Mouse (Mus musculus) cerebellum, adult (tissue): ENCODE measurements around the gene Vdac2.

Source experiments
- ATAC-seq: cut with Nextera tagmentation; 2 replicates; pipeline ENCODE4 v1.9.2; 2017; ENCODE audit warnings: mild to moderate bottlenecking, moderate library complexity, mixed read lengths; ENCODE audit not compliant: insufficient number of reproducible peaks, low FRiP score, low TSS enrichment

Gene Vdac2

DNA sequence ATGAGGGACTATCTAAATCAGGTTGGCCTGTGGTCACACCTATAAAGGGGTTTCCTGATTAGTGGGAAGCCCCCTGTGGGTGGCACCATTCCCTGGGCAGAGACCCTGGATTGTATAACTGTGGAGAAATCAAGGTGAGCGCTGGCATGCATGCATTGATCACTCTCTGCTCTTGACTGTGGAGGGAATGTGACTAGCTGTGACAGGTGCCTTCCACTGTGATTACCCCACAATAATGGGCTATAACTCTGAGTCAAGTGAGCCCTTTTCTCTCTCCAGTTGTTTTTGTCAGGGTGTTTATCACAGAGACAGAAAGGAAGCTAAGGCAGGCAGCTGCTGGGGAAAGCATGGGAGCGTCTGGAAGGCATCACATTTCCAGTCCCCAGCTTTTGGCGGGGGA lies 8.8 kb upstream of the Vdac2 start:
- ATAC-seq = no peak

DNA sequence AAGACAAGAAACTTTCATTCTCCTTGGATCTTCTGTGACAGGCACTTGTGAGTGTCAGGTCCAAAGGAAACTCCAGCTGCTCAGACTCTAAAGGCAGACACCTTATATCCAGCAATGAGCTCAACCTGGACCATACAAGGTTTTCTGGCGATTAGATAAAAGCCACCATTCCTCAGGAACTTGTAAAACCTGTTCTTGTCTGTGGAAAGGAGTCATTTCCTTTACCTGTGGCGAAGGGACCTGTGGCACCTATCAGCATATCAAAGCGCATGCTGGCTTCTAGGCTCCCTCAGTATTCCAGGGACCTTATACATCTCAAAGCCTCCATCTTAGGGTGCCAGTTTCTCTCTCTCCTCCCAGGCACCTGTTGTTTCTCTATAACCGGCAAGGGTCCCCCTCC lies 7.6 kb upstream of the Vdac2 start:
- ATAC-seq = no peak

DNA sequence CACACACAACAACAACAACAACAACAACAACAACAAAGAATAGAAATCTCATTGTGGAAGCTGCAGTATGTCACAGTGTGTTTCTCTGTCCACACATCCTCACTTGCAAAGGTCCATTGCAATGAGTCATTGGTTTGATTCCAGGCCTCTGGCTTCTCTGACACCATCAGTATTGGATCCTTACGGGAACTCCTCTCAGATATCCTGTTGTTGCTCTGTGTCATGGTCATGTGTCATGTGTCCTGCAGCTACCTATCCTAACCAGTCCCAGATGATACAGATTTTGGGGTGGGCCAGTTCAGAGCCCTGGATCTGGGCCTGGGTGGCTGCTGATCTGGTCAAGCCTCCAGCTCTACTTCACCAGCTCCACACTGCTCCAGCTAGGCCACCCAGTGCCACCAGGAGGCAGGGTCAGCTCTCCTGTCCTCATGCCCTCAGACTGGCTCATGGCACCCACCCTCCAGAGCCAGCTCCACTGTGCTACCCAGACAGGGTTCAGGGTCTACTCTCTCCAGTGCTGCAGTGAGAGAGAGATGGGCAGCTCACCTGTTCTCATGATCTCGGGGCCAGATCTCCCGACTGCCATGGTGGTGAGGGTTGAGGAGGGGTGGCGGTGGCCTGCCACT lies 4.0 kb upstream of the Vdac2 start:
- ATAC-seq = no peak

DNA sequence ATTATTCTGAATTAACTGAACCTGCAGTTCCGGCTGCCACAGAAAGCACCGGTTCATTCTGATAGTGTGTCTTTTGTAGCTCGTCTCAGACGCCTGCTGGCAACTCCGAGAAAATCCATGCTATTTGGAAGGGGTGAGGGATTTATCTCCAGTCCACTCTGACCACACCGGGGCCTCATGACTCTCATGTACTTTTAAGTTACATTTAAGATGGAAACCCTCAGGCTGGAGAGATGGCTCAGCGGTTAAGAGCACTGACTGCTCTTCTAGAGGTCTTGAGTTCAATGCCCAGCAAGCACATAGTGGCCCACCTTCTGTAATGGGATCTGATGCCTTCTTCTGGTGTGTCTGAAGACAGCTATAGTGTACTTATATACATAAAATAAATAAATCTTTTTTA lies 2.7 kb upstream of the Vdac2 start:
- no peak for ATAC-seq

DNA sequence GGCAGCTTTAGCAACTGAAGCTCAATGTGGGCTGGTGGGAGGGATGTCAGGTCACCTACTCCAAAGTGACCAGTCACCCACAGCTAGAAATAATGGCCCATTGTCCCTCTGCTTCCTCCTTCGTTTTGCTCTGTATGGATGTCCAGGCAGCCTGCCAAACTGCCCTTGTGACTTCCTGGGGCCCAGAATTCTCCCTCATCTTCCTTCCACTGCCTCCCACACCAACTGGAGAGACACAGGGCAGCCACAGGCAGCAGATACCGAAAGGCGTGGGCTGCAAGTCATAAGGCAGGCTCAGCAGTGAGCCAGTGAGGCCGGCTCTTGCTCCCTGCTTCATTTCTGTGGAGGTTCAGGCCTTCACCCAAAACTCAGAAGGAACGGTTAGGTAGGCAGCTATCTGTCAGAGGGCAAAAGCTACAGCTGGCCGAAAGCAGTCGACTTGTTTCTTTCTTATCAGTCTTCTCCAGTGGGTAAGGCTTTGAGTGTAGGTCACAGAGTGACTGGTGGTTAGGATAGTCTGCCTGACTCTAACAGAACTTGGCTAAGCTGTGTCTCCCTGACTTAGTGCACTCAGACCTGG lies 2.2 kb upstream of the Vdac2 start:
- peak; percentile 60; the same call in 1 of the 2 replicates for ATAC-seq

DNA sequence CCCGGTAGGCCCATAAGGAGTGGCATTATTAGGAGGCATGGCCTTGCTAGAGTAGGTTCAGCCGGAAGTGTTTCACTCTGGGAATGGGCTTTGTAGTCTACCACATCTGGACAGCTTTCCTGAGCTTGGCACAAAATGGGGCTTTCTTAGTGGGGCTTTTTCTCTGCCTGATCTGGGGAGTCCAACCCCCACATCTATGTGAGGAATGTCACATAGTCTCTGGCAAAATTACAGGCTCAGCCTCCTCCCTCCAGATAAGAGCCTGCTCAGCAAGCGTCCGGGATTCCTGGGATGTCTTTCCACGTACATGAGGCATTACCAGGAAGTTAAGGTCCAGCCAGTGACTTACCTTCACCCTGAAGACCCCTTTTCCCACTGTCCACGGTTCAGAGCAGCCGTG lies 1.1 kb upstream of the Vdac2 start:
- no peak for ATAC-seq

DNA sequence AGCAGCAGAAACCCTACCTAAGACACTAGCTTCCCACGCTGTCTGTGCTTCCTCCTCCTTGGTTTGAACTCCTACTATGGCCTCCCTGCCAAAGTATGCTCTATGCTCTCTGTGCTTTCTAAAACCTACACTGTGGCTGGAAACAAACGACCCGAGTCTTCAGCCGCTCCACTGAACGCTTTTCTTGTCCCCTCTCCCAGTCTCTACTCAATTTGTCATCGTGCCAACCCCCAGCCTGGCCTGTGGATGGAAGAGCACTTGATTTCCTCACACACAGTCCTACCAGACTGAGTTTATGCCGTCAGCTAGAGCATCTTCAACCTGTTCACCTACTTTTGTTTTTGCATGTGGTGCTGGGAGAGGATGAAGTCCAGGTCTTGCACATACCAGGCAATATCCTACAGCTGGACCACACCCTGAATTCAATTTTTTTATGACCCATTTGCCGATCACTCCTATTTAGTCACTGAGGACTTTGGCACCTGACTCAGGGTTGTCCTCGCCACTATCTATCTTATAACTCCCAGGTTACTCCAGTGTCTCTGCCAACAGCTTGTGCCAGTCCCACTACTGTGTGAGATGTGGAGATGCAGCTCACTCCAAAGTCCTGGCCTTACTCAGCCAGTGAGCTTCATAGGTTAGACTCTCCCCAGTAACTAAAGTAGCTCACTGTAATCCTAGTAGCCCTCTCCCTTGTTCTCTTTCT lies 901 bp downstream of the Vdac2 start:
- no peak for ATAC-seq

DNA sequence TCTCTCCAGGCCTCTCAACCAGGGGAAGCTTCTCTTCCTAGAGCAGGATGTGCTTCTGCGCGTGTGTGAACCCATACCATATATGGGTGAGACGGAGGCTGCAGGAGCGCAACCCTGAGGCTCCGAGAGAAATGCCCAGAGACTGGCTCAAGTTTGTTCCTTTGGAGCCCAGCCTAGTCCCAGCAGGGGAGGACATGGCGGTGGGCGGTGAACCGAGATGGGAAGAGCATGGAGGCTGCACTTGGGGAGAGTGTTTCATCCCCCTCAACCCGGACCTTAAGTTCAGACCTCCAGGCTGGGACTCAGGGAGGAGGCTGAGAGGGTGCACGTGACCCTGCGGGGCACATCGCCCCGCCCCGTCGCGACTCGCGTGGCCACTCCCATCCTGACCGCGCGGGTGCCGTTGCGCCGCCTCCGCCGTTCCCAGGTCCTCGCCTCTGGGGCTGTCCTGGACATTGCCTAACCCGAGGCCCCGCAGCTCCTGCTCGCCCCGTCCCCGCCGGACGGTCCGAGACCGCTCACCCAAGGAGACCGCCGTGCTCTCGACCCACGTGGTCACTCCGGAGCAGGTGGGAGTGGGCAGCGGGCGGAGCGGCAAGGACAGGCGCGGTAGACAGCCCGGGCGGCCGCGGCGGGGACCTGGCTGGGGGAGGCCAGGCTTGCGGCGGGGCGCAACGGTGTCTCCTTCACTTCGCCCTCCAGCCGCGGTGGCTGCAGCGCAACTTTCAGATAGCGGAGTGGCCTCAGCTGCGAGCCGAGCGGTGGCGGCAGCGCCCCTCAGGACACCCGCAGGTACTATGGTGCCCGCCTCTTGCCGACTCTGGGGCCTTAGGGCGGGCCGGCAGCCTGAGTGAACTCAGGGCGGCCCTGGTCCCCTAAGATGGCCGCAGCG lies 6.1 kb downstream of the Vdac2 start:
- ATAC-seq = peak; percentile 93

DNA sequence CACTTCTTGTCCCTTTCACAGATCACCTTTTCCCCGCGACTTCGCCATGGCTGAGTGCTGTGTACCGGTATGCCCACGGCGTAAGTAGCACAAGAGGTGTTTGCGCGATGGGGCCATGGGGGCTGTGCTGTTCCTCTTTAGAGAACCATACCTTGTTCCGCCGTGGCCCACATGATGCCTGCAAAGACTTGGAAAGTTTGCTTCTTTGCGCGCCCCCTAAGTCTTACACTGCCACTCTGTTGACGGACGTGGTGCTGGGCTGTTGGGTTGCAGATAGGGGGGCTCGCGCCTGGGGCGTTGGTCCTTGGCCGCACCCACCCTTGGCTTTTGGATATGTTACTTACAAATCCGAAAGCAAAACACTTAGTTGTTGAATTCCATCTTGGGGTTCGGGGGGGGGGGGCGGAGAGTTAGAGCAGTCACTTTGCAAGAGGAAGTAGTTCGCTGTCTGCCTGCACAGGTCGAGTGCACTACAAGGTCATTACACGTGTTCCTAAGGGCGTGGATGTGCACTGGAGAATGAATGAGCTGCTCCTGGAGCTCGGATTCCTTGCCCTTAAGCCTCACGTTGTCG lies 6.9 kb downstream of the Vdac2 start:
- ATAC-seq = no peak; the same call in 1 of the 2 replicates

DNA sequence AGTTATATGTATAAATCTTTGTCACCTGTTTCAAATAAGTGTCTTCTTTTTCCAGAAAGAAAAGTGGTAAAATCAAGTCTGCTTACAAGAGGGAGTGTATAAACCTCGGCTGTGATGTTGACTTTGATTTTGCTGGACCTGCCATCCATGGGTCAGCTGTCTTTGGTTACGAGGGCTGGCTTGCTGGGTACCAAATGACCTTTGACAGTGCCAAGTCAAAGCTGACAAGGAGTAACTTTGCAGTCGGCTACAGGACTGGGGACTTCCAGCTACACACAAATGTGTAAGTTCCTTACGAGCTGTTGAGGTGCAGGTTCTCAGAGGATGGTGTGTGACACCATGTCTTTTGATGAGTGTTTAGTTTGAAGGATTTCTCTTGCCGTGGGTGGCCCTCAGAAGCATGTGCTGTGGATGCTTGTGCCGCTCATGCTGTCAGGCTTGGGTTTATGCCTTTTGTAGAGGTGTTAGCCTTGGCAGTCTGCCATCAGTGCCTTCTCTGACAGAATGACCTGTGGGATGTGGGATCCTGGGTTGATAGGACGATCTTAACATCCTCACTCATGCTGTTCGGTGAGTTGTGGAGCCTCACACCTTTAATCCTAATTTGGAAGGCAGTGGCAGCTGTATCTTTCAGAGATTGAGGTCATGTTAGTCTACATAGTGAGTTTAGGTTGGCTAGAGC lies 13.4 kb downstream of the Vdac2 start:
- ATAC-seq = no peak

DNA sequence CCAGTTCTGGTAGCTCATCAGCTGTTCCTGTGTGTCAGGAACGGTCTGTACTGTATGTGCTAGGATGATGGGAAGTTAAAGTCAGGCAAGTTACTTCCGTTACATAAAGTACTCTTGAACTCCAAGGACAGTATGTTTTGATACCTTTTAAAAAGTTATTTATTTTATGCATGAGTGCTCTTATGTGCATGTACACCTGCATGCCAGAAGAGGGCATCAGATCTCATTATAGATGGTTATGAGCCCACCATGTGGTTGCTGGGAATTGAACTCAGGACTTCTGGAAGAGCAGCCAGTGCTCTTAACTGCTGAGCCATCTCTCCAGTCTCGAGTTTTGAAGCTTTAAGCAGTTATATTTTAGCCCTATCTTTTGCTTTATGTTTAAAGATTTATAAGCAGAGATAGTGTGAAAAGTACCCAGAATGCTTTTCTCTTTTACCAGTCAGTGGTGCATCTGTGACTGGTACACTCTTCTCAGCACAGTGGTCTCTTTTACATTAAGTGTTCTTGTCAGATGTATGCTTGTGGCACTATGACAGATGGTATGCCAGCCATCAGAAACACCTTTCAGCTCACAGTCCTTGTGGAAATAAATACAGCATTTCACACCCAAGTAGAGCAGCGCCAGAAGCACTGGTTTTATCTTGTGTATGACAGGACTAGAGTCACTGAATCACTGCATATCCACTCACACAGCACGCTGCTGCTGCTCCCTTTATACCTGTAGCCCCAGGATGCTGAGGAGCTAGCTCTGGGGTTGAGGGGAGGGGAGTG lies 17.0 kb downstream of the Vdac2 start:
- ATAC-seq = no peak

DNA sequence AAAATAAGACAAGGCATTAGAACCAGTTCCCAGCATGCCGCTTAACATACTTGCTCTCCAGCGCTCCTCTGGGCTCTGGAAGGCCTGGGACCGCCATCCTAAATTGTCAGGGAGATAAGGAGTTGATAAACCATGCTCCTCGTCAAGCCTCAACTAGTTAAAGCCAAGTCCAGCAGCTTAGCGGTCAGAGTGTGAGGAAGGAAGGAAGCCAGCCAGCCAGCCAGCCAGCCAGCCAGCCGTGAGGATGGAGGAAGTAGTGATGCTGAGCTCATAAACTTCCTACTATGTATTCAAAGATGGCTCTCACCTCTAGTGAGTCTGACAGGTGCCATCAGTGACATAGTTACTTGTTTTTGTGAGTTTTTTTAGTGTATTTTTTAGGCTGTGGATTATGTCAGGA lies 18.2 kb downstream of the Vdac2 start:
- ATAC-seq = no peak

DNA sequence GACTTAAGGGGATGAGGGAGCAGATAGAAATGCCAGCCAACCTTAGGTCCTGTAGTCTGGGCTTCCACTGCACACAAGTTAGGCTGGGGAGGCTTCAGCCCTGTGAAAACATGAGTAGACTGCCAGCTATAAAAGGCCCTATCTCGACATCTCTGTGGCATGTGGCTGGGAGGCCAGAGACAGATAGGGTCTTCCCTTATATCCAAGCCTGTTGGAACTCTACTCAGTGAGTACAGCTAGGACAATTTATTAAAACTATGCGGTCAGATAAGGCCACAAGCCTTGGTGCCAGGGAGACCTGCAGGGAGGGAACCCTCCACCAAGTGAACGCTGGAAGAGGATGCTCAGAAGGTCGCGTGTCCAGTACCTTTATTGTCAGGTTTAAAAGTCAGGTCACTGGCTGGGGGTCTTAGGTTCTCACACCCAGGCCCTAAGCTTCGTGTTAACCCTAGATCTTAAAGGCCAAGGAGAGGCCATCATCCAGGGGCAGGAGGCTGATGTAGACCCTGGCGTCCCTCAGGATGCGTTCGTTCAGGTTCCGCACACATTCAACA lies 21.9 kb downstream of the Vdac2 start:
- ATAC-seq = no peak

DNA sequence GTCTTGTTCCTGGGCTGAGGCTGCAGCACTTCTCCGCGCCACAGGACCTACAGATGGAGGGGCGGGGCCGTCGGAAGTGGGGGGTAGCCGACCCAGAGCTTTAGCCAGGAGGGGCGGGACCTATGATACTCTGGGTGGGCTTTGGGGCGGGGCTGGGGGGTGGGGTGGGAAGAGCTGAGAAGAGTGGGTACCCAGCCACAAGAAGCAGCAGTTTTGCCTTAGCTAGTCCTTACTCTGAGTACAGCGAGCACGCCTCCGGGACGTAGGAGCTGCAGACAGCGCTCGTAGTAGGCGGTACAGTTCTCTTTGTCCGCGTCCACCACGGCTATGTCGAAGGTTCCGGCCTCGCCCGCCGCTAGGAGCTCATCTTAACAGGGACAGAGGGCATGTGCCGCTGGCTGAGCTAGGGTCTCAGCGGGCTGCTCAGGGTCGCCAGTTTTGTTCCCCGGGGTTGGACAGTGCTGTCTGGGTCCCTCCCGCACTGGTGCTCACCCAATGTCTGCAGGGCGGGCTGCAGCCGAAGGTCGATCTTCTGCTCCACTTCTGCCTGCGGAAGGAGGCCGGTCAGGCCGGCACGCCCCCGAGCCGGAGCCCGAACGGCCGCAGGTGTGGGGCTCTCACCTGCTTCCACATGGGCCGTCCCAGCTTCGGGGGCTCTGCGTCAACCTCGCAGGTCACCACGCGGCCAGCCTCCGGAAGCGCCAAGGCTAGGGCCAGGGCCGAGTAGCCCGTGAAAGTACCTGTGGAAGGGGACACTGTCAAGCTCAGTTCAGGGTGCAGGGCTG lies 22.5 kb downstream of the Vdac2 start:
- 0 out of 2 replicates have a peak, but pooled peaks have one; percentile 16 for ATAC-seq

DNA sequence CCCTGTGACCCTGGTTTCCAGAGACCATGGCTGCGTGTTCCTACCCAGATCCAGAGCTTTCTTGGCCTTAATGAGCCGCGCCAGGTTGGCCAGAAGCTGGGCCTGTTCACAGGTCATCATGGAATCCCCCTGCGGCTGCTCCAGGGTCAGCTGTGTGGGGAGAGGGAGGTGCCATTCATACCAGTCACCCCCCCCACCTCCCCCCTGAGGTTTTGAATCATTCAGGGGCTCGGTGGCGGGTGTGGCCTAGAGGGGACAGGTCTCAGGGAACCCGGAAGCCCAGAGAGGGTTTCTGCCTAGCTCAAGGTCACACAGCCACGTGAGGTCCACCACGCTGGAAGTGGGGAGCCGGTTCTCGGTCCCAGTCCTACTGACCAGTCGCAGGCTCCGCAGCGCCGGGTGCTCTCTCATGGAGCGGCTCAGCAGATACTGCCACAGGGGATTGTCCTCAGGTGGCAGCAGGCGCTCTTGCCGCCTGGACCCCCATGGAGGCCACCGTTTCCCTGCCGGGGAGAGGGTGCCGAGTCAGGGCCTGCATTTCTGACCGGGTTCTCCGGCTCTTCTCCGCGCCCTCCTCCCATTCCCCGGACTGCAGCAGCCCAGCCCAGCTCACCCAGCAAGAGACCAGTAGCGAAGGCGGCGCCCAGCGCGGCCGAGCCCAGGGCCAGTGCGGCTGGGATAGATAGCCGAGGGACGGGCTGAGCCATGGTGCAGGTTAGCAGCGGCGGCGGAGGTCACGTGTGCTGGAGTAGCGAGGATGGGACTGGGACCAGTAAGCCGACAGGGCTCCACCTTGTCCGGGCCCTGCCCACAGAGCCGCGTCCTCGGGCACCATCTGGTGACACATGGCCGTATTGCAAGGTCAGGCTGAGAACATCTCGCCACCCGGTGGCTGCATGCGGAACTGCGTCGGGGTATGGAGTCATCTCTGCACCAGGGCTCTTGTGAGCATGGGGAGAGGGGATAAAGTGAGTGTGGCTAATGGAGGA lies 23.4 kb downstream of the Vdac2 start, which contains the start of gene Comtd1:
Comtd1 (minus strand) TSS at position 812 of the 989 bp plus-strand sequence.
- ATAC-seq = peak; percentile 89

DNA sequence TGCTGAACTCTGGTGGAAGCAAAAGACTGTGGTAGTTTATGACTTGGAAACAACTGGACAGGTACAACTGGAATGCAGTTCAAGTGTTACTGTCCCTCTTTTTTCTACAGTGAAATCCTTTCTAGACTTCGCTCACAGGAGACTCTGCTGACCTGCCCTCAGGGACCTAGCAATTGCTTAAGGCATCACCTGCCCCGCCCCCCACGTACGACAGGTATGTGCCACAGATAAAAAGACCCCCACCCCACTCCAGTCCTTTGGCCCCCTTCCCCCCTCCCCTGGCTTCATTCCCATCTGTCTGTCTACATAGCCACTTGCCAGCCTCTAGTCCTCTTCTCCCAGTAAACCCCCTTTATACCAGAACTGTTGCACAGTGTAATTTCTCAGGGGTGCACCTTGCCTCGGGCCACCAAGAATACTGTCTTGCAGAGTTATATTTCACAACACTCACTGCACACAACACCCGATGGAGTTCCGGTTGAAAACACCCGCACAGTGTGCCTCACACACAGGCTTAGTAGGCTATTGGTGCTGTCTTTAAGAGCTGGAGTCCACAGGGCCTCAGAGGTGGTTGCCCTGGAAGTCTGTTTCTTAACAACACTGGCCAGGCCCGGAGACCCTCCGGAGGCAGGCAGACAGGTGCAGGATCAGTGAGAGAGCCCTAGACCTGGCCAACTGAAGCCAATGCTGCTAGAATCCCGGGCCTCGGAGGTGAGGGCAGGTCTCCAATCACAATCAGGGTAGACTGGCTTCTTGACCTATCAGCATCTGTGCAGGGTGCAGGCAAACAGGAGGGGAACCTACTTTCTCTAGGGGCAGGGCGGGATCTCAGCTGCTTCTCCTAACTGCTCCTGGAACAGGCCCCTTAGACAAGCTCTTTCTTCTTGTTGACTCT lies 24.7 kb downstream of the Vdac2 start:
- ATAC-seq = no peak
